Mouse (Mus musculus) ZHBTc4 (cell line): ENCODE results near the gene Oit3.

Experiments used
- DNase-seq: peaks from one replicate; pipeline ENCODE4 v3.0.0-alpha.2; 2011; ENCODE audit warnings: low read depth, low spot score

Oit3 gene

GRCm38 (mm10) chr10:59441735-59442134 is at the start of gene Oit3:
Gene Oit3 (minus strand): TSS chr10:59441778.
- DNase-seq = no peak

- no peak for DNase-seq
Measured at GRCm38 (mm10) chr10:59490920-59491319, 49.3 kb upstream of the Oit3 start.

GRCm38 (mm10) chr10:59489411-59489810 is 47.8 kb upstream of the Oit3 start:
- DNase-seq = no peak

- no peak for DNase-seq
Measured at GRCm38 (mm10) chr10:59487351-59487750, 45.8 kb upstream of the Oit3 start.

- no peak for DNase-seq
Measured at GRCm38 (mm10) chr10:59484318-59484717, 42.7 kb upstream of the Oit3 start.

GRCm38 (mm10) chr10:59481381-59481780 is 39.8 kb upstream of the Oit3 start:
- no peak for DNase-seq

GRCm38 (mm10) chr10:59470451-59470850 is 28.9 kb upstream of the Oit3 start:
- no peak for DNase-seq

- peak; percentile 51 for DNase-seq
Measured at GRCm38 (mm10) chr10:59467297-59467696, 25.7 kb upstream of the Oit3 start.

- DNase-seq = no peak
Measured at GRCm38 (mm10) chr10:59466626-59467025, 25.0 kb upstream of the Oit3 start.

GRCm38 (mm10) chr10:59465546-59465945 is 24.0 kb upstream of the Oit3 start:
- DNase-seq = no peak

- DNase-seq = no peak
Measured at GRCm38 (mm10) chr10:59462307-59462706, 20.7 kb upstream of the Oit3 start.

- no peak for DNase-seq
Measured at GRCm38 (mm10) chr10:59459767-59460166, 18.2 kb upstream of the Oit3 start.

- peak; percentile 63 for DNase-seq
Measured at GRCm38 (mm10) chr10:59454631-59455030, 13.1 kb upstream of the Oit3 start.

- DNase-seq = peak; percentile 57
Measured at GRCm38 (mm10) chr10:59451839-59452238, 10.3 kb upstream of the Oit3 start.

- no peak for DNase-seq
Measured at GRCm38 (mm10) chr10:59447546-59447945, 6.0 kb upstream of the Oit3 start.

GRCm38 (mm10) chr10:59446911-59447437 is 5.4 kb upstream of the Oit3 start:
- DNase-seq = no peak

- no peak for DNase-seq
Measured at GRCm38 (mm10) chr10:59444635-59445034, 3.1 kb upstream of the Oit3 start.

- no peak for DNase-seq
Measured at GRCm38 (mm10) chr10:59444106-59444505, 2.5 kb upstream of the Oit3 start.

GRCm38 (mm10) chr10:59443212-59443611 is 1.6 kb upstream of the Oit3 start:
- no peak for DNase-seq

- DNase-seq = no peak
Measured at GRCm38 (mm10) chr10:59440177-59440576, 1.4 kb downstream of the Oit3 start.

- no peak for DNase-seq
Measured at GRCm38 (mm10) chr10:59439508-59439931, 2.1 kb downstream of the Oit3 start.

GRCm38 (mm10) chr10:59438651-59439050 is 2.9 kb downstream of the Oit3 start:
- DNase-seq = no peak

GRCm38 (mm10) chr10:59435746-59436145 is 5.8 kb downstream of the Oit3 start:
- no peak for DNase-seq

GRCm38 (mm10) chr10:59430701-59431218 is 10.8 kb downstream of the Oit3 start:
- DNase-seq = no peak
